Mouse (Mus musculus): ENCODE measurements around the gene Lrrfip1.

DNA sequence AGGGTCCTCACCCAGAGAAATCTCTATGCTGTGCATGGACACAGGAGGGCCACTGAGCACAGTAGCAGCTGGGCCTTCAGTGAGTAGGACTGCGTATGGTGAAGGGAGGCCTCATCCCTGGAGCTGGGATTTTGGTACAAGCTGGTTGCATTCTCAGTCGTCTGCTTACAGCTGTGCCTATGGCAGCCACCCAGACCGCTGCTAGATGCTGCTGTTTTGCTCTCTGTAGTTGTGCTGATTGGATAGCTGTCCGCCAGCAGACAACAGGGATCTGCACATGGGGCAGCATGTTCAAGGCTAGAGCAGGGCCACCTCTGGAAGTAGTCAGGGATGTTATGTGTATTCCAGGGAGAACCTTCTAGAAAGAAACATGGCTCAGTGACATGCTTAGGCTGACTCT, 33.0 kb downstream of the Lrrfip1 start:
- TF ChIP-seq POLR2A (IDR thresholded peaks at IDR 0.05; ENCODE audit: low read depth, low read length), result no peak
- no peak for TF ChIP-seq CTCF (IDR thresholded peaks at IDR 0.05; ENCODE audit: extremely low read depth, insufficient read depth, insufficient read length, insufficient replicate concordance)

All from spleen, adult 2 months (tissue).